Mouse (Mus musculus): ENCODE results near the gene Anapc2.

Anapc2 gene

GRCm38 (mm10) chr2:25305587-25306359 lies 33.5 kb downstream of the Anapc2 start:
- no peak for DNase-seq

GRCm38 (mm10) chr2:25310180-25310579 lies 37.9 kb downstream of the Anapc2 start:
- DNase-seq, result no peak

- DNase-seq, result no peak
Observed at GRCm38 (mm10) chr2:25310969-25311368, 38.7 kb downstream of the Anapc2 start.

GRCm38 (mm10) chr2:25311491-25311891 lies 39.2 kb downstream of the Anapc2 start:
- no peak for DNase-seq

- DNase-seq, result no peak
Observed at GRCm38 (mm10) chr2:25318119-25318966, 46.1 kb downstream of the Anapc2 start.

- DNase-seq, result peak; percentile 88
Observed at GRCm38 (mm10) chr2:25318971-25319773, 46.9 kb downstream of the Anapc2 start, which contains the start of gene Grin1. Grin1 (minus strand) TSS chr2:25319187.

GRCm38 (mm10) chr2:25320084-25320483 lies 47.8 kb downstream of the Anapc2 start:
- DNase-seq, result no peak

GRCm38 (mm10) chr2:25326036-25326435 lies 53.8 kb downstream of the Anapc2 start:
- DNase-seq, result no peak

- DNase-seq, result peak; percentile 33
Observed at GRCm38 (mm10) chr2:25328440-25328839, 56.2 kb downstream of the Anapc2 start.

GRCm38 (mm10) chr2:25331470-25331869 lies 59.2 kb downstream of the Anapc2 start:
- DNase-seq, result no peak

- peak; percentile 100 for DNase-seq
Observed at GRCm38 (mm10) chr2:25332286-25333160, 60.2 kb downstream of the Anapc2 start, which contains the start of gene Man1b1. Man1b1 (plus strand) TSS chr2:25332338.

- DNase-seq, result no peak
Observed at GRCm38 (mm10) chr2:25333569-25333968, 61.3 kb downstream of the Anapc2 start.
